Mouse (Mus musculus): ENCODE measurements at regions not wholly inside any gene's neighbourhood (a gene's known extent, or its start where the extent isn't known, plus 50 kb on each side); places are given as distances from the start of the nearest gene placed in this dataset.

DNA sequence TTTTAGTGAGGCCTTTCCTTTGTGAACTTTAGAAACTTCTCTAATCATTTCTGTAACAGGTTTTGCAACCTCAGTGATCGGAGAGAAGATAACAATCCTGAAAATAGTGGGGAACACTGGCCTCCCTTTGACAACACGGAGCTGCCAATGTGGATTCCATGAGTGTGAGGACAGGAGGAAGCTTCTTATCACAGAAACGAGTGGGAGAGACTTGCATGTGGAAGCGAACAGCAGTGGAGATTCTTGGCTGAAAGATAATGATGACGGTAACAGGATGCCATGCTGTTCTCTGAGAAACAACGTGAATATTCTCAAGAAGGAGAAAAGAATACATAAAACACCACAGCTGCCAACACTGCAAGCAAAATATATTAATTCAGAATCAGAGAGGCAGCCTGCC lies 1407.4 kb upstream of the Zeb2 start:
- TF ChIP-seq POLR2A (IDR thresholded peaks at IDR 0.05; ENCODE audit: borderline replicate concordance, extremely low read depth, low read depth, low read length) (no peak), CTCF (IDR thresholded peaks at IDR 0.05; ENCODE audit: insufficient read depth, low read length) (no peak)

All from lung, adult 2 months (tissue).